Mouse (Mus musculus) CH12F3 (cell line): ENCODE measurements around the gene H3f3b.

Experiments
- in situ Hi-C: fragments of 300-500 bp; cut with MboI; formaldehyde crosslinking; loops from 2 replicates; pipeline ENCODE4 v1.14.3; 2020; ENCODE audit warnings: low sequenced_read_pairs

Gene H3f3b

GRCm38 (mm10) chr11:116004186-116004823, 23.5 kb downstream of the H3f3b start:
- in situ Hi-C loops = no loop called here

GRCm38 (mm10) chr11:116002894-116003293, 24.9 kb downstream of the H3f3b start:
- in situ Hi-C loops = no loop called here

- in situ Hi-C loops = no loop called here
Observed at GRCm38 (mm10) chr11:116001725-116002124, 26.0 kb downstream of the H3f3b start.

GRCm38 (mm10) chr11:116000607-116001006, 27.2 kb downstream of the H3f3b start:
- in situ Hi-C loops = no loop called here

GRCm38 (mm10) chr11:115999538-116000143, 28.1 kb downstream of the H3f3b start:
- in situ Hi-C loops = loop anchor here (10.0 kb wide), 1 partner anchor 55 kb away; no protein-coding TSS in a partner anchor

GRCm38 (mm10) chr11:115999027-115999426, 28.7 kb downstream of the H3f3b start:
- in situ Hi-C loops = loop anchor here (10.0 kb wide), 1 partner anchor 54 kb away; no protein-coding TSS in a partner anchor

- in situ Hi-C loops = loop anchor here (10.0 kb wide), 1 partner anchor 53 kb away; no protein-coding TSS in a partner anchor
Observed at GRCm38 (mm10) chr11:115997662-115998061, 30.1 kb downstream of the H3f3b start.

- in situ Hi-C loops = loop anchor here (10.0 kb wide), 1 partner anchor 52 kb away; no protein-coding TSS in a partner anchor
Observed at GRCm38 (mm10) chr11:115997047-115997446, 30.7 kb downstream of the H3f3b start.

GRCm38 (mm10) chr11:115995256-115995655, 32.5 kb downstream of the H3f3b start:
- in situ Hi-C loops = loop anchor here (10.0 kb wide), 1 partner anchor 50 kb away; no protein-coding TSS in a partner anchor

- in situ Hi-C loops = loop anchor here (10.0 kb wide), 1 partner anchor 47 kb away; no protein-coding TSS in a partner anchor
Observed at GRCm38 (mm10) chr11:115992098-115992497, 35.7 kb downstream of the H3f3b start.

- in situ Hi-C loops = loop anchor here (10.0 kb wide), 1 partner anchor 45 kb away; no protein-coding TSS in a partner anchor
Observed at GRCm38 (mm10) chr11:115989686-115990085, 38.1 kb downstream of the H3f3b start.

GRCm38 (mm10) chr11:115983291-115983690, 44.5 kb downstream of the H3f3b start:
- in situ Hi-C loops = no loop called here

- in situ Hi-C loops = no loop called here
Observed at GRCm38 (mm10) chr11:115982472-115982871, 45.3 kb downstream of the H3f3b start.

- in situ Hi-C loops = no loop called here
Observed at GRCm38 (mm10) chr11:115975544-115975943, 52.2 kb downstream of the H3f3b start.

GRCm38 (mm10) chr11:115975083-115975420, 52.7 kb downstream of the H3f3b start:
- in situ Hi-C loops = no loop called here

- in situ Hi-C loops = no loop called here
Observed at GRCm38 (mm10) chr11:115974309-115975082, 53.3 kb downstream of the H3f3b start, which contains the start of gene Itgb4. Gene Itgb4, plus strand, starts transcription at chr11:115974709.
